Mouse (Mus musculus): Measurements from ENCODE around the gene AU022252. TPM values are rescaled to one million over a fixed set of nuclear protein-coding genes. Genes with fewer than 3 reads are reported as not detected.

The AU022252 gene
- total RNA-seq, 1 experiment from 2014 or later: 4.1 TPM

DNA sequence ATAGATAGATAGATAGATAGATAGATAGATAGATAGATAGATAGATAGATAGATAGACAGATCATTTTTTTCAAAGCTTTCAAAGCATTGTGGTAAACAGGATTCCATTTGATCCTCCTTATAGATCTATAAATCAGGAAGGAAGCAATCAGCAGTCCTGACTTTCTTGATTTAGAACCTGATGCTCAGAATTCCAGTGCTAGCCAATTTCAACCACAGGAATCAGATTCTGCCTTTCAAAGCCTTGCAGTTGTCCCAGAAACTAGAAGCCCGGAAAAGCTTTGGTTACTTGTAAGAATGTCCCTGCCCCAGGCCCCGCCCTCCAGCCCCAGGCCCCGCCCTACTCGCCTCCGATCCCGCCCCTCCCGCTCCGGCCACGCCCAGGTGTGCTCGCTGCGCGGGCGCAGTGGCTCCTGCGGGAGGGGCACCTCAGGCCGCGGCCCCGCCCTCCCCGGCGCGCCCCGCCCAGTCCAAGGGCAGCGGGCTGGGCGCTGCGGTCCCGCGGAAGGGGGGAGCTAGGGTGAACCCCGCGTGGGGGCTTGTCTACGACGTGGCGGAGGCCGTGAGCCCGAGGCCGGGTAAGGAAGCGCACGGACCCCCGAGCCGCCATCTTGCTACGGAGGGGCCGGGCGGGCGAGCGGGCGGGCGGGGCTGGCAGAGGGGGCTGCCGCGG lies 37.5 kb downstream of the AU022252 start, which contains the start of gene Svbp:
Svbp (plus strand) TSS at position 398 of the 673 bp plus-strand sequence.
- ATAC-seq (replicated peaks; ENCODE audit: insufficient number of reproducible peaks, low FRiP score, low TSS enrichment, poor library complexity, severe bottlenecking): peak; percentile 77

DNA sequence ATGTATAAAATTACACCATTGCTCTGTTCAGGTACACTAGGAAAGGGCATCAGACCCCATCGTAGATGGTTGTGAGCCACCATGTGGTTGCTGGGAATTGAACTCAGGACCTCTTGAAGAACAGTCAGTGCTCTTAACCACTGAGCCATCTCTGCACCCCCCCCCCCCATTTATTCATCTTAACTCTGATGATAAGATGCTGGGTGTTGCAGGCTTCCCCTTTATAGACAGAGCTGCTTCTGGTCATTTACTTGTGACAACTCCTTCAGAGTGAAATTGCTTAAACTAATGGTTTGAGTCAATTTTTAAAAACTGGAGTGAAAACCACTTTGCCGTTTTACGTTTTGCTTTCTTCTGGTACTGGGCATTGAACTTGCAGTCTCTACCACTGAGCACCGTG lies 39.8 kb downstream of the AU022252 start:
- ATAC-seq (replicated peaks; ENCODE audit: insufficient number of reproducible peaks, low FRiP score, low TSS enrichment, poor library complexity, severe bottlenecking): no peak

DNA sequence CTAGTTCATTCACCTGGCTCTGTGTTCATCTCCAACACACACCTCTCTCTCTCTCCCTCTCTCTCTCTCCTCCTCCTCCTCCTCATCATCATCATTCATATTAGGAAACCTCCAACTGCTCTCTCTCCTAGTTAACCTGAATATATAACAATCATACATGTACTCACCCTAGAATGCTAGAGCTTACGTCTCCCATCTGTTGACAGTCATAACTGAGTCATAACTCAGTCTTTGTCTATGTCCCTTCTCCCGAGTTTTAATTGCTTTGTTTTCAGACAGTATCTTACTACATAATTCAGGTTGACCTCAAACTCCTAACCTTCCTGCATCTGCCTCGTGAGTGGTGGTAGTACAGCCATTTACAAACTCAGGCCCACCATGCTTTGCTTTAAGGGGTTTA lies 41.2 kb downstream of the AU022252 start:
- no peak for ATAC-seq (replicated peaks; ENCODE audit: insufficient number of reproducible peaks, low FRiP score, low TSS enrichment, poor library complexity, severe bottlenecking)

DNA sequence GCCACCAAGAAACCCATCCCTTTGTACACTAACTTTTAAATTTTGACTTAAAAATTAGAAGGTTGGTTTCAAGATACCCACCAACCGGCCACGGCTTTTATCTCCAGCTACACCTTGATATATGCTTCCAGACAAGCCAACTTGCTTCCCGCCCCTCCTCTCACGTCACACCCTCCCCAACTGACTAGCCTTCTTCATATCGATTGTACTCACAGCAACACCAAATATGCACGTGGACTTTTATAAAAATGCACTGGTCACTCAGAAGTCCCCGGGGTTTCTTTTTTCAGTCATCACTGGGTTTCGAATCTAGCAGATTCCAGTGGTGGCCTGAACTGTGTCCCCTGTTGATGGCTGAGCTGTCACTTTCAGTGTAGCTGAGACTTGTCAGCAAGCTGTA lies 41.9 kb downstream of the AU022252 start:
- no peak for ATAC-seq (replicated peaks; ENCODE audit: insufficient number of reproducible peaks, low FRiP score, low TSS enrichment, poor library complexity, severe bottlenecking)

- ATAC-seq (replicated peaks; ENCODE audit: insufficient number of reproducible peaks, low FRiP score, low TSS enrichment, poor library complexity, severe bottlenecking): no peak
These were observed 42.6 kb downstream of the AU022252 start, which contains the start of gene Ermap for GRCm38 (mm10) chr4:119189864-119190263. Gene Ermap, minus strand, starts transcription at chr4:119190011.

DNA sequence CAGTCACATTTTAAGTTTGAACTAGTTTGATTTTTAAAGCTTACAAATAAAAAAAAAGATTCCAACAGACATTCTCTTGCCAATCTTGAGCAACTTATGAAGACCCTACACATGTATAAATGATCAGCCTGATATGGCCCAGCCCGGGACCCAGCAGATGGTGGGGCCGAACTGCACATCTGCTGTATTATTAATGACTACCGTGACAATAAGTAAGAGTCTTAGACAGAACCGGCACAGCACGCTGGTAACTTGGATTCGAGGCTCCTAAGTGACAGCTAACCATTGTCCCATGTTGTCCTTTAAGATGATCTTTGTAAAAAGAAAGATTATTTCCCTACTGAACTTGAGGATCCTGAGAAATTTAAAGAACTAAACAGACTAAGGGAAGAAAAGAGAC lies 43.1 kb downstream of the AU022252 start:
- ATAC-seq (replicated peaks; ENCODE audit: insufficient number of reproducible peaks, low FRiP score, low TSS enrichment, poor library complexity, severe bottlenecking): no peak

DNA sequence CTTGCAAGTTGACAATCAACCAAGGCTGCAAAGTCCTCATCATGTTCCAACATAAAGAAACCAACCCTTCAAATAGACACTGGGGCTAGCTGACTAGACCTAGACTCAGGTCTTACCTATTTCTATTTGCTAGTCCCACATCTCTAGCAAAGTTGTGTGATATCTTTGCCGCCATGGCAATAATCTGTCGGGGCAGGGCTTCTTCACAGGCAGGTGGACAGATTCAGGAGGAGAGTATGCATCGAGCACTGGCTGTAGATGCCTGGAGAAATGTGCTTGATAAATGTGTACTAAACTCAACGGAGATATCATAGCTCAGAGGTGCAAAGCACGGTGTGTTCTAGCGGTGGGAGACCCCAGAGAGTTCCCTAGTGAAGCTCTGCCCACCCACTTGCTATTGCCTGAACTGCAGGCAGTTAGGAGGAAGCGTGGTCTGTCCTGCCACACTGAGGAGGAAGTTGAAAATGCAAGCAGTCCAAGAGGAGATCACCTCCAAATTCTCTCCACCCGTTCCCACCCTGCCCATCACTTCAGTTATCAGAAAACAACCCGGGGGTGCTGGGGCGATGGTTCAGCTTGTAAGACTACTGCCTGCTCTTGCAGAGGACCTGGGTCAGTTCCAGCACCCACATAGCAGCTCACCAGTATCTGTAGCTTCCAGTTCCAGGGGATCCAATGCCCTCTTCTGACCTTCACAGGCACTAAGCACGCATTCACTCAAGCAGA lies 44.3 kb downstream of the AU022252 start:
- no peak for ATAC-seq (replicated peaks; ENCODE audit: insufficient number of reproducible peaks, low FRiP score, low TSS enrichment, poor library complexity, severe bottlenecking)

- no peak for ATAC-seq (replicated peaks; ENCODE audit: insufficient number of reproducible peaks, low FRiP score, low TSS enrichment, poor library complexity, severe bottlenecking)
These were observed 46.7 kb downstream of the AU022252 start for GRCm38 (mm10) chr4:119185771-119186170.

GRCm38 (mm10) chr4:119183525-119183924 lies 49.0 kb downstream of the AU022252 start:
- ATAC-seq (replicated peaks; ENCODE audit: insufficient number of reproducible peaks, low FRiP score, low TSS enrichment, poor library complexity, severe bottlenecking): no peak

DNA sequence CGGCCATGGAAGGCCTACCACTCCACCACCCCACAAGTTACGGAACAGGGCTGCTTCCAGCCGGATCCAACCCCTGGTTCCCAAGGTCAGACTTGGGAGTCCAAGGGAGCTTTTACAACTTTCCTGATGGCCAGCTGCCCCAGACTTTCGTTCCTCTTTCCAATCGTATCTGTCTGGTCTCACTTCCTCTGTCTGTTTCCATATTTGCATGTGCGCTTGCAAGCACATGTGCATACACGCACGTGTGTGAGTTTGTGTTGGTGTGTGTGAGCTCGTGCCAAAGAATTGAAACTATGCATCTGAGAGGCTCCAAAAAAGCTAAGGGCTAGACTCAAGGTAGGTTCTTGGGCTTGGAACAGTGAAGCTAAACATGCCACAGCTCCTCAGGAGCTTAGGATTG lies 51.1 kb downstream of the AU022252 start:
- ATAC-seq (replicated peaks; ENCODE audit: insufficient number of reproducible peaks, low FRiP score, low TSS enrichment, poor library complexity, severe bottlenecking): peak; percentile 80

GRCm38 (mm10) chr4:119180133-119180707 lies 52.3 kb downstream of the AU022252 start:
- ATAC-seq (replicated peaks; ENCODE audit: insufficient number of reproducible peaks, low FRiP score, low TSS enrichment, poor library complexity, severe bottlenecking): no peak

DNA sequence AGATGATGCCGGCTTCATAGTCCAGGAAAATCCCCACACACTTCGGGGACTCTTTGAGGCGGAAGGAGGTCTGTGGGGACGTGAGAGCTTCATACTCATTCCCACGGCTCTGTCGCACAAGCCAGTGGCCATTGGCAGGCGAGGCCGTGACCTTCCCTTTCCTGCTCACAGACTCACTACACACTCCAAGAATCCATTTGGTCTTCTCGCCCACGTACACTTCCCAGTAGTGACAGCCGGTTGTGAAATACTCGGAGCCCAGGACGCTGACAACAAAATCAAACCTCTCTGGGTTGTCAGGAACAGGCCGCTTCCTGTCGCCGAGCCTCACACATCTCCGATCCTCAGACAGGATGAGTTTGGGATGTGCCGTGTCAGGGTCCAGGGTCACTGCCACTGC lies 54.2 kb downstream of the AU022252 start:
- no peak for ATAC-seq (replicated peaks; ENCODE audit: insufficient number of reproducible peaks, low FRiP score, low TSS enrichment, poor library complexity, severe bottlenecking)

DNA sequence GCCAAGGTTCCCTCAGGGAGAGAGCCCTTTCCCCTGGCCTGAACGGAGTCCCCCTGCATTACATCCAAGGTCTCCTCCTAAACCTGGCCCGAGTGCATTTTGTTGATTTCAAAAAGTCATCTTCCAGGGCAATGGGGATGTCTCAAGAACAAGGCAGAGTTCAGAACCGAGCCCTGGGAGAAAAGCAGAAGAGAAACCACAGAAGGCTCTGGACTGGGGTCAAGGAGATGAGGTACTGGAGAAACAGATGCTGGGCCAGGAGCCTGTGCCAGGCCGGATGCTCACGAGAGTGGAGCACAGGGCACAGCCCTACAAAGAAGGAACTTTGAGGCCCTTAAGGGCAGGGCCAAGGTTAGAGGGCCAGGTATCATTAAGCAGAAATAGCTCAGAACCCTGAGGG lies 54.8 kb downstream of the AU022252 start:
- peak; percentile 40 for ATAC-seq (replicated peaks; ENCODE audit: insufficient number of reproducible peaks, low FRiP score, low TSS enrichment, poor library complexity, severe bottlenecking)

GRCm38 (mm10) chr4:119173851-119174453 lies 58.6 kb downstream of the AU022252 start, which contains the start of gene Zfp691:
Gene Zfp691, minus strand, starts transcription at chr4:119174195.
- peak; percentile 97 for ATAC-seq (replicated peaks; ENCODE audit: insufficient number of reproducible peaks, low FRiP score, low TSS enrichment, poor library complexity, severe bottlenecking)

DNA sequence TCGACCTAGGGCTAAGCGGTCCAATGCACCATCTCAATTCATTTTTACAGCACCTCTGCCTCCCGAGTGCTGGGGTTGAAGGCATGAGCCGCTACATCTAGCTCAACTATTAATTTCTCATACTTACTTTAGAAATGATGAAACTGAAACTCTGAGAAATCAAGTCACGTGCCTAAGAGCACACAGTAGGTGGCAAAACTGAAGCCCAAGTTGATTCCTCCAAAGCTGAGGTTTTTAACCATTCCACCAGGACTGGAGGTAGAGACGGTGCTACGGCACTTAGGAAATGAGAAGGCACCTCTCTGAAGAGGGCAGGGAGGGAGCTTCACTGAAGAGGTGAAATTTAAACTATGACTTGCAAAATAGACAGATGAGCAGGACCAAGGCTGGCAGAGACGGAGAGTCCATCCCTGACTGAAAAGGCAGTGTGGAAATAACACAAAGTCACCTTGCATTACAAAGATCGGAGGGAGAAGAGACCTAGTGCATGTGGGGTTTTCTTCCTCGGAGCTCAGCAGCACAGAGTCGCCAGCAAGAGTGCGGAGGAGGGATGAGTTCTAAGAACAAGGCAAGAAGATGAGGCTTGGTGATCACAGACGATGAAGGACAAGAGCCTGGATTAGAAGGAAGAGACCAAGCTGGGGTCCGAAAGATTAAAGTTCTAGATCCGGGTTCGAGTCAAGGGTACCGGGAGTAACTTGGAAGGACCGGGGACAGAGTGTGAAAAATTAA lies 59.4 kb downstream of the AU022252 start:
- ATAC-seq (replicated peaks; ENCODE audit: insufficient number of reproducible peaks, low FRiP score, low TSS enrichment, poor library complexity, severe bottlenecking): no peak

DNA sequence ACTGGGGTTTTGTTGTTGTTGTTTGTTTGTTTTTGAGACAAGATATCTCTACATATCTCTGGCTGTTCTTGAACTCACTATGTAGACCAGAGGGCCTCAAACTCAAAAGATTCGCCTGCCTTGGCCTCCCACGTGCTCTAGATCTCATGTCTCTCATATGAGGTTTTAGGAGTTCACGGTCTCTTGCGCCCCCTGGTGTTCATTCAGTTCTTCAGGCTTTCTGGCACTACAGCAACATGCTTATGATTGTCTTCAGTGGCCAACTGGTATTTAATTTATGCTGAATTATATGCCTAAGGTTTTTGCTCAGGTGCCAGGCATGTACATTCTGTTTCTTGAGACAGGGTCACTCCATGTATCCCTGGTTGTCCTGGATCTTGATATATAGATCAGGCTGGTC lies 64.8 kb downstream of the AU022252 start:
- ATAC-seq (replicated peaks; ENCODE audit: insufficient number of reproducible peaks, low FRiP score, low TSS enrichment, poor library complexity, severe bottlenecking): peak; percentile 81

- ATAC-seq (replicated peaks; ENCODE audit: insufficient number of reproducible peaks, low FRiP score, low TSS enrichment, poor library complexity, severe bottlenecking): no peak
These were observed 65.4 kb downstream of the AU022252 start for GRCm38 (mm10) chr4:119167068-119167467.

DNA sequence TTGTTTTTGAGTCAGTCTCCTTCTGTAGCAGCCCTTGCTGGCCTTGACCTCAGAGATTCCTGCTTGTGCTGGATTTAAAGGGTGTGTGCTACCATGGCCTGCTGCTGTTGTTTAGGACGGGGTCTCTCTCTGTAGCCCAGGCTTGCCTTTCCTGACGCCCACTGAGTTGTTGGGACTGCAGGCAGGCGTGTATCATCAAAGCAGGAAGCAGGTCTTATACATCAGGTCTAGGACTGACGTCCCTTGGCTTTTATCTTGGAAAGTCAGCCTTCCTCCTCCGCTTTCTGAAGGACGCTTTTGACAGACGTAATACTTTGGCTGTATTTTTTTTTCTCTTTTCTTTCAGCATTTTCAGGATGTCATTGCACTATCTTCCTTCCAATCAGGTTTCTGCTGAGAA lies 66.6 kb downstream of the AU022252 start:
- no peak for ATAC-seq (replicated peaks; ENCODE audit: insufficient number of reproducible peaks, low FRiP score, low TSS enrichment, poor library complexity, severe bottlenecking)

GRCm38 (mm10) chr4:119162990-119163389 lies 69.5 kb downstream of the AU022252 start:
- ATAC-seq (replicated peaks; ENCODE audit: insufficient number of reproducible peaks, low FRiP score, low TSS enrichment, poor library complexity, severe bottlenecking): no peak
